Mouse (Mus musculus) MEL-GATA-1-ER (cell line): ENCODE results near the gene Etnk2.

ENCODE experiments used
- DNase-seq: peaks from one replicate; pipeline ENCODE4 v3.0.0-alpha.2; 2012; ENCODE audit warnings: low read depth; ENCODE audit errors: extremely low read depth

The Etnk2 gene

DNA sequence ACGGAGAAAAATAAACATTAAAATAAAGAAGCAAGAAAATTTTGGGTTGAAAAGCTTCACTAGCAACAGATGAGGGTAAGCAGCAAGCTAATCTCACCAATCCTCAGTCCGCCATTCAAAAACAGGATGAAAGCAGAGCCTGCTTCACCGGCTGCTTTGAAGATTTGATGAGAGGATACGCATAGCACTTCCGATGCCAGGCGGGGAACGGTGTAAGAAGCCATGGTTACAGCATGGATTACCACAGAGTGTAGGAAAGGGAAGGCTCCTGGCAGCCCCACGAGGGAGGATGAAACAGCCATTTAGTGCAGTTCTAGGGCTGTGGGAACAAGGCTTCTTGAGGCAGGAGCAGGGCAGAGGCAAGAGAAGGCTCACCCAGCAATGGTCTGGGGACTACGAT lies 11.6 kb upstream of the Etnk2 start:
- DNase-seq: no peak

DNA sequence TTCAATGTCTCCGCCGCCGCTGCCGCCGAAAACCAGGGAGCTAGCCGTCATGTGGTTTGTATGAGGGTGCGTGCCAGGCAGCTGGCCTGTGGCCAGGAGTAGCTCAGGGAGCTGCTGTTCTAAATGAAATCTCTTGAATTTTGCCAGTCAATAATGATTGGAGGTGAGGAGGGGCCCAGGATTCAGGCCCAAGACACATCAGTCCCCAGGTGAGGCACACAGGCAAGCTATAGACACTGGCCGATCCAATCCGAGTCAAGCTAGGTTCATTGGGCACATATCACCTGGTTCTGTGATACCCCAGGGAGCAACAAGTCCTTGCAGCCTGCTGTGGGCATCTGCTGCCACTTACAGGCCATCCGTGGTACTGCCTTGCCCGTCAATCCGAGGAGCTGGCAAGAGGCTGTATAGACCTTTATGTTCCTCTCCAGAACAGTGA lies 10.0 kb upstream of the Etnk2 start:
- peak; percentile 67 for DNase-seq

DNA sequence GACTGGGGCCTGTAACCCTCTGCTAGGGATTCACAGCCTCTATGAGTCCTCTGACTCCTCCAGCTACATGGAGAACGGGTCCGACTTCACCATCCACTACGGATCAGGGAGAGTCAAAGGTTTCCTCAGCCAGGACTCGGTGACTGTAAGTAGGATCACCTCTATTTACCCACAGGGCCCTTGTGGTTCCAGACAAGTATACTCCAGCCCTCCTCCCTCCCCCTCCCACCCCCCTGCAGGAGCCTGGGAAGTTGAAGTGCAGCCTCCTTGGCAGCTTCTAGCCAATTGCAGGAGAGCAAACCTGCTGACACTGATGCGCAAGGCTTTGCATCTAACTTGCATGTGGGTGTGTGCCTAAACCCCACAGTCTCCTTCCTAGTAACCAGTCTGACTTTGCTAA lies 7.9 kb upstream of the Etnk2 start:
- DNase-seq: no peak

DNA sequence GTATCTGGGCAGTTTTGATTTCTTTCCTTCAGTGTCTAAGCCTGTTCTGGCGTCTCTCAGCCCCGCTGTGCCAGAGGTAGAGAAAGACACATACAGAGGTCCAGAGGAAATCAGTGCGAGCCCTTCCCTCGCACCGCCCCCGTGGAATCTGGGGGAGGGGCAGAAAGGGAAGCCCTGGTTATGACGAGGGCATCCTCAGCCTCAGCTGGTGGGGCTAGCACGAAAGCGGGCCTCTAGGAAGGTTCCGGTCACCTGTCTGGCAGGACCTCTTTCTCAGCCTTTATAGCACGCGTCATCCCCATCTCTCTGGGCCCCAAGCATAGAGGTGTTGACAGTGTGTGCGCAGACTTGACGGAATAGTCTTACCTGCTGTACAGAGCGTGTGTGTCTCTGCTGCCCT lies 7.5 kb upstream of the Etnk2 start:
- DNase-seq: no peak

DNA sequence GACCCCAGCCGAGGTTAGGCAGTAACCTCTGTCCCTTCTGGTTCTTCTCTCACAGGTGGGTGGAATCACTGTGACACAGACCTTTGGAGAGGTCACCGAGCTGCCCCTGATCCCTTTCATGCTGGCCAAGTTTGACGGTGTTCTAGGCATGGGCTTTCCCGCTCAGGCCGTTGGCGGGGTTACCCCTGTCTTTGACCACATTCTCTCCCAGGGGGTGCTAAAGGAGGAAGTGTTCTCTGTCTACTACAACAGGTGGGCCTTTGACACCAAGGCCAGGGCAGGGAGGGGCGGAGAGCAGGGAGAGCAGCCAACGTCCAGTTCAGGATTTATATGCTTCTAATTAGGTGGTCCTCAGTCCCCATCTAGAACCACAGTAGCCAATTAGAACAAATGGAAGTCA lies 7.0 kb upstream of the Etnk2 start:
- DNase-seq: no peak

DNA sequence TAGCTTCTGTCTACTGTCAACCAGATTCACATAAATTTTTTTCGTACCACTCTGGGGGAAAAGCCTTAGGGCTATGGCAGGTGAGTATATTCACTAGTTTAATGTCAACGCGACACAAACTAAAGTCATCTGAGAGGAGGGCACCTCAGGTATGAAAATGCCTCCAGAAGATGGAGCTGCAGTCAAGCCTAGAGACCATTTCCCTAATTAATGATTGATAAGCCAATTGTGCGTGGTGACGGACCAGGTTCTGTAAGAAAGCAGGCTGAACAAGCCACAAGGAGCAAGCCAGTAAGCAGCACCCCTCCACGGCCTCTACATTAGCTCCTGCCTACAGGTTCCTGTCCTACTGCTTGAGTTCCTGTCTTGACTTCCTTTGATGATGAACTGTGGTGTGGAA lies 2.4 kb upstream of the Etnk2 start:
- no peak for DNase-seq

DNA sequence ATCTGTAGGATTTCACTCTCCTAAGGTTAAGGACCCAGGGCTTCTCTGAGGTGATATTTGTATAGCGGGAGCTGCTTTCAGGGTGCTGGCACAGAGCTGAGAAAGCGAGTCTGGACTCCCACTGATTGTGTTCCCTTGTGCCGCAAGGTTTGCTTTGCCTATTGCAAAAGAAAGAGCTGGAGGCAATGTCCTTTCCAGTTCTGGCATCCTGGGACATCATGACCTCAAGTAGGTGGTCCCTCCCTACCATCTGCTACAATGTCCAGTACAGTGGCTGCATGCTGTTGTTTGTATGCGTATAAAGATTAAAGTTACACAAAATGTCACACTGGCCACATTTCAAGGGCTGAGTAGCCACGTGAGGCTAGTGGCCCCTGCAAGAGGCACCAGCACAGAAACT lies 1.3 kb upstream of the Etnk2 start:
- DNase-seq: no peak

DNA sequence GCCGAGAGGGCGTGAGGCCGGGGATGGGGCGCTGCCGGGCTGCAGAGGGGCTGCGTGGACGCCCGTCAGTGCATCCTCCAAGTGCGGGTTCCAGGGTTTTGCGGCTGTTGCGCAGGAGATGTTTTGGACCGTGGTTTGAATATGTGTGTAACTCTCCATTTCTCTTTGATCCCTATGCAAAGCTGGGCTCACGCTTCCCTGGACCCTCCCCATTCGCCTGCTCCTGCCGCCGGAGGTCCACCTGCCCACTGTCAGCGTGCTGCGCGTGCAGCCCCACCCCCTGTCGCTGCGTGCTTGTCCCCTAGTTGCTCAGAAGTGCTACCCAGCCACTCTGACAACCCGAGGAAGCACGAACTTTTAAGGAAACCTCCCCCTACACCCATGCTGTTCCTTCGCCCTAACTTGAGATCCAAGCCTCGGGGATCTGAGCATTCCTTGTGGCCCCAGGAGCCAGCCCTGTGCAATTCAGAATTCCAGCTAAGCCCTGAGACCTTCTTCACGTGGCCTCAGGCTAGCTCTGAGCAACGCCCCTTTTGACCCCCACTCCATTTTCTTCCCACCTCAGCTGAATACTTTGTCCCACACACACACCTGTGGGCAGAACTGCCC lies 754 bp downstream of the Etnk2 start:
- no peak for DNase-seq

DNA sequence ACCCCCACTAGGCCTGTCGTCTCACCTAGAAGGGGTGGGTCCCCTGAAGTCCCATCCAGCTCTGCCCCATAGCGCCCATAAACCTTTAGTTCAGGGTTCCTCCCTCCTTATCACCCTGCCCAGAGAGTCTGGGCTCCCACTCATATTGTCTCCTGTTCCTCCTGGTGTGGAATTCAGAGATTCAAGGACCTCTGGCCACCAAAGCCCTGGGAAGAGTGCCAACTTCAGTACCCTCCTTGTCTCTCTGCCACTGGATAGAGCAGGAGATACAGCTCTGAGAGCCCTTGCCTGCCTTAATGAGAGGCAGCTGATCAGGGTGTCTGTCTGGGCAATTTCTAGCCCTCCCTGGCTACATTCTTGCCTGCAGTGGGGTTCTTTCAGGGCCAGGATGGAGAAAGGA lies 1.5 kb downstream of the Etnk2 start:
- DNase-seq: no peak

DNA sequence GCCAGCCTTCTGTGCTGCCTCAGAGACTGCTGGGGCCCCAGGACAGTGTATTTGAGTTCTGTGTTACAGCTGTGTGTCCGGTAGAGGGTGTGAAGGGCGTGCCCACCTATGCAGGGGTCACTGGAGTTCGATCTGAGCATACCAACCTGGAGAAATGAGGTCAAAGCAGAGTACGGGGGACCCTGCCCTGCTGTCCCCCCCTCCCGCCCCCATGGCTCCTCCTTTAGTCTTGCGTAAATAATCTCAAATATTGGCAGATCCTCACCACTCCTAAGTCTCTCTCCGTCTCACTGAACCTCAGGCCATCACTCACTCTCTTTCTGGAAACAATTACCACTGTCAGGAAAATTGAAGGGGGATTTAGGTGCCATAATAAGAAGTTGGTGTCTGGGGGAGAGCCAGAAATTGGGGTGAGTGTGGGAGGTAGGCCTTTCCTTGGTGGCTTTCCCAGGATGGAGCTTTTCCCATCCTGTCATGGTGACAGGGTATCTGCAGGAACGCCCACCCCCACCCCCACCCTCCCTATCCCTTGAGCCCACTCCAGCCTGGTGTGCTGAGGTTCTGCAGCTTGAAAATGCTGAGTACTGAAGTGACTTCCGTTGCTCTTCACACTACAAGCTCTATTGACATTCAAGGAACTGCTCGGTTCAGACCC lies 3.7 kb downstream of the Etnk2 start:
- no peak for DNase-seq

DNA sequence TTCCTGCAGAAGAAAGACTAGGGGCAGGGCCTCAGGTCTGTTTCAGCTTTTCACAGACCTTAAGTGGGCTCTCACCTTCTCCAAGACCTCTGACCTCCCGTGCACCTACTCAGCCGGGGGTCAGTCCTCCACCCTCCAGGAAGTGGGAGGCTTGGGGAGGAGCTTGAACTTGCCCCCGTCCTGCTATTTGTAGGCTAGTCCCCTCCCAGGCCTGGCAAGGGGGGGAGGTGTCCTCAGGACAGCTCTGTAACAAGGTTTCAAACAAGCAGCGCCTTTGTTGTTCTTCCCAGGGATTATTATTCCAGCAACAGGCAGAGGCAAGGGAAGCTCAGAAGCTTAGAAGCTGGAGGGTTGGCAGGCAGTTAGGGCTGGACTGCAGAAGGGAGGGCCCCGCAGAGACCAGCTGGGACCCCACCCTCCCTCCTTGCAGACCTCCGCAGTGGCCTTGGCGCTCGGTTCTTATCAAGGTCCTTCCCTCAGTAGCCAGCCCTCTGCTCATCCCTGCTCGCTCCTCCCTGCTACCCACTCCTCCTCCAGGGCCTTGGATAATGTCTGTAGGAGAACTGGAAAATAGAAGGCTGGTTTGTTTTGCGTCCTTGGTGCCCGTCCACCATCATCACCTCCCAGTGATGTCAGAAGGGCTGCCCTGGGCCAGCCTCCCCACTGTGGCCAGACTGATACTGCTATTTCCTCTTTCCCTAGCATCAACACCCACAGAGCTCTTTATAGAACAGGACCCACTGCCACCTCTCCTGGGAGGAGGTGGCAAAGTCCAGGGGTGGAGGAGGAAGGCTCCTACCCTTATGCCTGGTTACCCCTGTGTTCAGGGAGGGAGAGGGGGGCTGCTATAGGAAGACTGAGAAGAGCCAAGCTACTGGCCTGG lies 4.5 kb downstream of the Etnk2 start:
- no peak for DNase-seq

DNA sequence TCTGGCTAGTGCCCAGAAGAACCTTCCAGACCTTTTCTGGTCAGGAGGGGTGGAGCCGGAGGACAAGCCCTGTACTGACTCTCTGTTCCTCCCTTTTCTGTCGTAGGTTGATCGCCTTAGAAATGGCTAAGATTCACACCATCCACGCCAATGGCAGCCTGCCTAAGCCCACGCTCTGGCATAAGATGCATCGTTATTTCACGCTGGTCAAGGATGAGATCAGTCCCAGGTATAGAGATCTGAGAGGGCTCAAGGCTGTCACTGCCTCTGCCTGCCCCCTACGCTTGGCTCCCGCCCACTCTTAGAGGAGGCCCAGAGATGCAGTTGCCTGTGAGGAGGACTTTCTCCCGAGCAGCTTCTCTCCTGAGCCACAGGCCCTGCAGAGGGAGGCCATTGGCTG lies 5.3 kb downstream of the Etnk2 start:
- DNase-seq: no peak

DNA sequence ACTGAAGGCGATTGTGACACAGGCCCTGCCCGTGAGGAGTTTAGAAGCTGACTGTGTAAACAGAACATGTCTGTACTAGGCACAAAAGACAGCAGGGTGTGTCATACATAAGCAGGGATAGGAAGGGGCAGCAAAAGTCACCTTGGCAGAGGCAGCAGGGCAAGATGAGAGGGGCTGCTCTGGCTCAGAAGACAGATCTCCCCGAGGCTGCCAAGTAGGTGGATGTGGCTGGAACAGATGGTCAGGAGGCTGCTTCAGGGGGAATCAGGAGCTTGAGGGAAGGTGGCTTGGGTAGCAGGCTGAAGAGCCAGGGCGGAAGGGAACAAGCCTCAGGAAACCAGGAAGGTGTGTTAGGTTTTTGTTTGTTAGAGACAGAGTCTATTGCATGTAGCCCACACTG lies 7.0 kb downstream of the Etnk2 start:
- no peak for DNase-seq

DNA sequence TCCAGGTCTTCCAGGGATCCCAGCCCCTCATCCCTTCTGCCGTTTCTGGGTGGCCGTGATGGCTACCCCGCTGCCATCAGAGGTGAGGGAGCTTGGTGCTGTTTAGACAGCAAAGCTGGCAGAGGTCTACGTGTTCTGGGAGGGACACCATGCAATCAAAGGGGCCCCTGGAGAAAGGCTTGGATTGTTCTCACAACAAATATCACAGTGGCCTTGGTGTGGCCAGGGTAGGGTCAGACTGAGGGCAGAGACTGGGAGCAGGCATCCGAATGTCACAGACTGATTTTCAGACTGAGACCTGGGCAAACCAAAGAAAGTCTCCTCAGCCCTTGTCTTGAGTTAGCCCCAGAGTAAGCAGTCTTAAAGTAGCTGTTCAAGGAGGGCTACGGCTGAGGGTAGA lies 8.1 kb downstream of the Etnk2 start:
- no peak for DNase-seq

DNA sequence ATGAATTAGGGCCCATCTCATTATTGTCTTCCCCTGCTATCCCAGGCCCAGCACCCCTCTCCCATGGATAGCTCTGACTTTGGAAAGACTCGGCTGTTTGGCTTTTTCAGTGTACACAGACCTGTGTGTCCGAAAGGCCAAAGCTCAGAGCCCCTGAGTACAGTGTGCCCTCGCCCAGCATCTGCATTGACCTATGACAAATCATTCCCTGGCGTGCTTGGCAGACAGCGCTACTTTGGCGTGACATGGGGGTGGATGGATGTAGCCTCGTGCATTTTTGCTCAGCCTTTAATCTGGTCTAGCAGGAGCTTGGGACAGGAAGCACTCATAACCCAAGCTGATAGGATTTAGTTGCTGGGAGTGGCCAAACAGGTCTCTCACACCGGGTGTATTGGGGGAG lies 8.7 kb downstream of the Etnk2 start:
- no peak for DNase-seq

DNA sequence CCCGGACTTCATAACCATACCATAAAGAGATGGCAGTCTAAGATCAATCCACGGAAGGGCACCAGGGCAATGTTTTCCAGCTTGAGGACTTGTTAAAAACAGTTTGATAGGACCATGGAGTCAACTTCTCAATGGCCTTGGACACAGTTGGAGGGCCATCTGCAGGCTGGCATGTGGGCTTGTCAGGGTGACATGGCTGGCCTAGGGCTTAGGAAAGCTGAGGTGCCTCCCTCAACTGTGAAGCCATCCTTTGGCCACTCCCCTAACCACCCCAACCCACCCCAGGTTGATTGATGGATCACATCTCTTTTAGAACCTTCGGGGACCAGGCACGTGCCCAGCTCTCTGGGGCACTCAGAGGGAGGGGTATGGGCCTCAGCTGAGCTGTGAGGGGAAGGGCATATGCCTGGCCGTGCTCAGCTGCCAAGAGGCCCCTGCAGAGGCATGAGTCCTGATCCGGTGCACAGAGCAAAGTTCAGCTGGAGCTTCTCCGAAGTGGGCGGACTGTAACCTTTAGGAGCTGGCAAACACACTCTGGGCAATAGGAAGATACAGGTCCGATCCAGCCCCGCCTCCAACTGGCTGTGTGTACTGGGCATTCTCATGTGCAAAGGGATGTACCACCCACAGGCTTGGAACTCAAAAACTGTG lies 12.4 kb downstream of the Etnk2 start:
- DNase-seq: no peak

DNA sequence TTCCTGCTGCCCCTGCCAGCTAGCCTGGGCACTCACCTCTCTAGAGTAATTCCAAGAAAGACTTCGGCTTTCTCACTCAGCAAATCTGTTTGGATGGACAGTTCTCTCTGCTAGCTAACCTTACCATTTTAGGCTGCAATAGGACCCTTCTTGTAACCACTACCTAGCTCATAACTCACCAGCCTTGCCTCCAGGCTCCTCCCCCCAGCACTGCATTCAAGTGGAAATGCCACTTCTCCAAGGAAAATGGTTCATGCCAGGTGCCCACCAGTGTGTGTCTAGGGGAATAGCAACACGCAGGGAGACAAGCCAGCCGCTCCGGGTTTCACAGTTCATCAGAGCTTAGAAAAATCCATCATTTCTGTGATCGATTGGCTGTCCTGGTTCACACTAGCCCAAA lies 14.2 kb downstream of the Etnk2 start:
- no peak for DNase-seq

DNA sequence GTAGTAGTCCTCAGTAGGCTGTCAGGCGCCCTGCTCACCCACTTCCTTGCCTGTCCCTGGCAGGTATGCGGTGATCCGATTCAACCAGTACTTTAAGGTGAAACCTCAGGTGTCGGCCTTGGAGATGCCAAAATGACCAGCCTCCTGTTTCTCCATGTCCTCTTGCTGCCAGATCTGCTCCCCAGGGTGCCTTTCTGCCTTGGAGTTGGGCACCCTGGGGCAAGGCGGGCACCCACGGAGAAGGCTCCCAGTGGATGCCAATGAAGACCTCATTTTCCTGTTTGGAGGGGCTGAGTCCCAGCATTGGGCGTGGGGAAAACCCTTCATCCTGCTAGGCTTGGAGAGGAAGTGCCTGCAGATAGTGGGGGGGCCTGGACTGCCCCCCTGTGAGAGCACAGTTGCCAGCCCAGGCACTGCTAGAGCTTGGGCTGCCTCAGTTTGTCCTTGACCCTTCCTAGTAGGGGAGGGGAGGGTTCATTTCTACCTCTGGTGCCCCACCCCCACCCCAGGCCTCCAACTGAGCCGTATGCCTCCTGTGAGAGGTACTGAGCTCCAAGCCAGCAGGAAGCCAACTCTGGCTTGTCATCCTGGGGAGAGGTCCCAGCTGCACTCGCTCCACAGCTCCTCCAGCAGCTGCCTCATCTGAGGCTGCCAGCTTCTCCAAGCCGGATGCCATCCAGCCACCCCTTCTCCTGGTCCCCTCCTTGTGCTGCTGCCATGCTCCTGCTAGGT lies 16.0 kb downstream of the Etnk2 start:
- DNase-seq: no peak

DNA sequence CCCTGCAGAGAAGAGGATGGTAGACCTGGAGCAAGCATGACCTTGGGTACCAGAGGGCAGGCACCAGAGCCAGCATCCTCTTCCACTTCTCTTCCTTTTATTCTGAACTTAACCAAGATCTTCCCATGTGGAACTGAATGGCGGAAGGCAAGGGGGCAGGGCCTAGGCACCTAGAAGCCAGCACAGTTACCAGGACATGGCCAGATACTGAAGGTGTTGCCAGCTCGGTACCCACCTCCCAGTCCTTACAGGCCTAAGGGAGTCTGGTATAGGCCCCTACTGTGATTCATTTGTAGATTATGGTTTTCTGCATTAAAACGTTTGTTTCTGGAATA lies 16.6 kb downstream of the Etnk2 start:
- DNase-seq: no peak

DNA sequence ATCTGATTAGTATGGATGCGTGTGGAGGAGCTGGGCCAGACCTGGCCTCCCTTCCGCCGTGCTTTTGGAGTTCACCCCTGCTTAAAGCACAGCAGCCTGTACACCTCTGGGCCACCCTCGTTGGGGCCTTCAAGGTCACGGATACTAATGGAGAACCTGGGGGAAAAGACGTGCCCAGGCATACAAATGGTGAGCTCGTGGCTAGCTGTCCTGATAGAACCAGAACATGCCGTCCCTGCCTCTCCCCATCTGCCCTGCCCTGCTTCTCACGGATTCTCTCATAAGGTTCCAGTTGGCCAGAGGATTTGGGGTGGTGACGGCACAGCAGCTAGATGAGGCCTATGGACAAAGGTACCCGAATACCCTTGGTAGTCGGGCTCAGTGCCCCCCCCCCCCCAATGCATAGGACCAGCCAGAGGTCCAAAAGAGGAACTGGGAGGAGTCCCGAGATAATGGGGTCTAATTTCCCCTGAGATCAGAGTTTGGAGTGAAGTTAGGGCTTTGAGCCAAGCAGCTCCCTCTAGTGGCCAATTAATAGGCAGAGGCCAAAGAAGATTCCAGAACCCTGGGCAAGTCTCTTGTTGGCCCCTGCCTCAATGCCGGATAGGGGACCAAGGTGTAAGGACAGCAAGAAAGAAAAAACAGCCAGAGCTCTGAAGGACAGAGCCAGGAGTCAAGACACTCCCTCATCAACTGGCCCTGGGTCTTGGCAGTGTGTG lies 17.1 kb downstream of the Etnk2 start:
- peak; percentile 73 for DNase-seq

DNA sequence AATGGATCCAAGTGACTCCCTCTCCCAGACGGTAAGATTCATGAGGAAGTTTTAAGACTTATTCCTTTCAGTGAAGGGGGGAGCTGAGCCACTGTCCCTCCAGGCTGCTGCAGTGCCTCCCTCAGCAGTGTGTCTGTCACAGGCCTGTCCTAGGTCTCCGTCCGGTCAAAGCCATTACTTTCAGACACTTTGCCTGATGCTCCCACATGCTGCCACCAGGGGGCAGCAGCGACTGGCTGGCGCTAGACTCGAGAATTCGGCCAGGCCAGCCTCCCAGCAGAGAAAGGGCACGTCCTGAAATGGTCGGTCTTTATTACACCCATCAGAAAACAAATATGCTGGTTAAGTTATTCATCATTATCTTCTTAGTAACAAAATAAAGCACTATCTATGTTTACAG lies 18.6 kb downstream of the Etnk2 start:
- no peak for DNase-seq
